Mouse (Mus musculus) testis, postnatal 14 days (tissue): ENCODE data around the gene Gm2075.
"Not testable (repeated sequence)": the region's sequence is repeated elsewhere in the genome, so short reads cannot be mapped to it uniquely, and the experiment has no call there.

Experiments
- DNase-seq: peaks from one replicate; pipeline ENCODE4 v3.0.0; 2021; ENCODE audit warnings: low spot score

Gene Gm2075

GRCm38 (mm10) chr12:88011548-88011947 is at the start of gene Gm2075:
TSS of gene Gm2075 (plus strand) at chr12:88011848.
- not testable (repeated sequence) for DNase-seq

- not testable (repeated sequence) for DNase-seq
These were observed 27.6 kb upstream of the Gm2075 start for GRCm38 (mm10) chr12:87984000-87984399.

GRCm38 (mm10) chr12:88004118-88004517 is 7.5 kb upstream of the Gm2075 start:
- DNase-seq: not testable (repeated sequence)

- DNase-seq: not testable (repeated sequence)
These were observed 7.0 kb downstream of the Gm2075 start, which contains the start of gene Gm6803 for GRCm38 (mm10) chr12:88018671-88019070. TSS of gene Gm6803 (minus strand) at chr12:88018771.

GRCm38 (mm10) chr12:88026704-88027103 is 15.1 kb downstream of the Gm2075 start, which contains the start of gene Gm2056:
TSS of gene Gm2056 (plus strand) at chr12:88027004.
- DNase-seq: not testable (repeated sequence)

GRCm38 (mm10) chr12:88032250-88032649 is 20.6 kb downstream of the Gm2075 start:
- DNase-seq: not testable (repeated sequence)

GRCm38 (mm10) chr12:88039062-88039461 is 27.4 kb downstream of the Gm2075 start:
- DNase-seq: not testable (repeated sequence)

- not testable (repeated sequence) for DNase-seq
These were observed 28.1 kb downstream of the Gm2075 start for GRCm38 (mm10) chr12:88039703-88040102.

GRCm38 (mm10) chr12:88045226-88045625 is 33.6 kb downstream of the Gm2075 start:
- not testable (repeated sequence) for DNase-seq
